Mouse (Mus musculus) limb, embryonic 13.5 days (tissue): ENCODE data around the gene Wipf3. TPM values are rescaled to one million over a fixed set of nuclear protein-coding genes. Genes with fewer than 3 reads are reported as not detected.

ENCODE experiments used
- ATAC-seq: fragments of 200-750 bp; cut with Nextera tagmentation; 2 replicates; pipeline ENCODE4 v1.8.0; 2017; ENCODE audit warnings: low read depth, moderate number of reproducible peaks, moderate TSS enrichment; ENCODE audit not compliant: low FRiP score
- H3K27ac ChIP-seq: fragments of 300-500 bp; sonication (generic); 2 replicates; pipeline ENCODE4 v1.5.1; 2015; ENCODE audit warnings: inconsistent platforms, mild to moderate bottlenecking, moderate library complexity
- H3K27me3 ChIP-seq: fragments of 300-500 bp; sonication (generic); 2 replicates; pipeline ENCODE4 v1.6.1; 2015; ENCODE audit warnings: mild to moderate bottlenecking, inconsistent platforms
- H3K36me3 ChIP-seq: fragments of 300-500 bp; sonication (generic); 2 replicates; pipeline ENCODE4 v1.6.1; 2015; ENCODE audit warnings: inconsistent platforms, mild to moderate bottlenecking, moderate library complexity
- H3K4me1 ChIP-seq: fragments of 300-500 bp; sonication (generic); 2 replicates; pipeline ENCODE4 v1.6.1; 2015; ENCODE audit warnings: inconsistent platforms
- H3K4me2 ChIP-seq: fragments of 300-500 bp; sonication (generic); replicated peaks from 2 replicates; pipeline ENCODE4 v1.6.1; 2015; ENCODE audit warnings: inconsistent platforms, mild to moderate bottlenecking, moderate library complexity
- H3K4me3 ChIP-seq: fragments of 300-500 bp; sonication (generic); 2 replicates; pipeline ENCODE4 v1.5.1; 2015; ENCODE audit warnings: moderate library complexity, mild to moderate bottlenecking, inconsistent platforms
- H3K9ac ChIP-seq: fragments of 300-500 bp; sonication (generic); 2 replicates; pipeline ENCODE4 v1.6.1; 2015; ENCODE audit warnings: mild to moderate bottlenecking, inconsistent platforms
- H3K9me3 ChIP-seq: fragments of 300-500 bp; sonication (generic); 2 replicates; pipeline ENCODE4 v1.6.1; 2016; ENCODE audit warnings: inconsistent platforms
- WGBS: fragments of 180-500 bp; shearing (Covaris S2); methylation state at CpG from one replicate; pipeline ENCODE4 v1.1.7; 2015; 5-methylcytosine and 5-hydroxymethylcytosine counted together
- polyA plus RNA-seq: library from polyadenylated mRNA; unstranded; fragments of >200 nt; fragmentation: Nextera tagmentation; extraction: Ambion mirVana; gene quantifications from 2 replicates; pipeline ENCODE4 v1.2.1, GENCODE M21; 2015

Wipf3 gene
- polyA plus RNA-seq, 1 experiment from 2014 or later: 2.1 TPM

GRCm38 (mm10) chr6:54404916-54405315 lies 24.5 kb upstream of the Wipf3 start:
- no peak overlapping the region for H3K27ac ChIP-seq
- 55% methylated on average over 2 of the region's 2 CpGs for WGBS
- no peaks in the 10 kb centered on the region for H3K36me3 ChIP-seq
- no peak for ATAC-seq
- 0 out of 2 replicates have a peak, but pooled peaks cover 3% of the 10 kb centered on the region for H3K27me3 ChIP-seq
- H3K9me3 ChIP-seq: no peaks in the 10 kb centered on the region
- H3K9ac ChIP-seq: no peak overlapping the region
- no peak overlapping the region for H3K4me3 ChIP-seq
- no peak overlapping the region for H3K4me2 ChIP-seq
- H3K4me1 ChIP-seq: 0 out of 2 replicates have a peak, but pooled peaks cover under 1% of the 10 kb centered on the region

- Histone ChIP-seq H3K27ac (no peak overlapping the region), H3K9ac (no peak overlapping the region), H3K27me3 (0 out of 2 replicates have a peak, but pooled peaks cover 3% of the 10 kb centered on the region), H3K4me1 (no peaks in the 10 kb centered on the region), H3K9me3 (no peaks in the 10 kb centered on the region), H3K4me3 (no peak overlapping the region), H3K36me3 (no peaks in the 10 kb centered on the region), H3K4me2 (no peak overlapping the region)
- no peak for ATAC-seq
- WGBS: 90% methylated on average over 5 of the region's 5 CpGs
These were observed 23.3 kb upstream of the Wipf3 start for GRCm38 (mm10) chr6:54406116-54406515.

DNA sequence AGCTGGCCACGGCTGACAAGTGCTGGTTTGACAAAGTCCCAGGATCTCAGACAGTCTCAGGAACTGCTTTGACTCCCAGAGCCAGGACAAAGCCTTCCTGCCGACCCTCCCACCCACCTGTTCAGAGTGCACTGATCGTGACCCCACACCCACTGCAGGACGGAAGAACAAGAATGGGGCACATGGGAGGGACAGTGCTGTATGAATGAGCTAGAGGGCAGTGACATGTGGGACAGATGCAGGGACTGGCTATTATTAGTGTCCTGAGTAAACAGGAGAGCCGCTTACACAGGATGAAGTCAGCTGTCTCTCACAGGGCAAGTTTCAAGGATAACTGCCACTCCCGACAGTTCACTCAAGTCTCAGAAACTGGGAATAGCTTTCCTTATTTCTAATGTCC lies 20.1 kb upstream of the Wipf3 start:
- Histone ChIP-seq H3K4me3 (no peak overlapping the region), H3K4me1 (no peaks in the 10 kb centered on the region), H3K36me3 (no peaks in the 10 kb centered on the region), H3K27ac (no peak overlapping the region), H3K9ac (no peak overlapping the region), H3K9me3 (no peaks in the 10 kb centered on the region), H3K27me3 (0 out of 2 replicates have a peak, but pooled peaks cover 3% of the 10 kb centered on the region), H3K4me2 (no peak overlapping the region)
- 56% methylated on average over 6 of the region's 6 CpGs for WGBS
- ATAC-seq: peak; percentile 69

DNA sequence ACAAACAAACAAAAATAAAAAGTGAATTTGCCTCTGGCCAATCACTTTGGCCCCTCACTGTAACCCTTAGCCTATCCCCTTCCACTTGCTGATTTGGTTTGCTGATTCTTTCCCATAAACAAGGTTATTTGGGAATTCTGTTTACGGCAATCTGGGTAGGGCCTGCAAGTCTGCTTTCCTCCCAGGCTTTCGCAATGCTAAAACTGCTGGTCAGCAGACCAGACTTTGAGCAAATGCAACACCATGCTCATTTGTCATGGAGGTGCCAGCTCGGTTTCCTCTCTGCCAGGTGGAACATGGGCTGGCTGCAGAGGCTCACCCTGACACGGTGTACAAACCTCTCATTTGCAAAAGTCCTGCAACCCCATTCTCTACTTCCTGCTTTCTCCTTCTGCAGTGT lies 19.0 kb upstream of the Wipf3 start:
- H3K9me3 ChIP-seq: no peaks in the 10 kb centered on the region
- no peak overlapping the region for H3K27ac ChIP-seq
- H3K27me3 ChIP-seq: 0 out of 2 replicates have a peak, but pooled peaks cover 3% of the 10 kb centered on the region
- H3K36me3 ChIP-seq: no peaks in the 10 kb centered on the region
- no peak overlapping the region for H3K4me3 ChIP-seq
- no peak overlapping the region for H3K4me2 ChIP-seq
- H3K9ac ChIP-seq: no peak overlapping the region
- WGBS: 63% methylated on average over 4 of the region's 4 CpGs
- ATAC-seq: no peak
- H3K4me1 ChIP-seq: no peaks in the 10 kb centered on the region

DNA sequence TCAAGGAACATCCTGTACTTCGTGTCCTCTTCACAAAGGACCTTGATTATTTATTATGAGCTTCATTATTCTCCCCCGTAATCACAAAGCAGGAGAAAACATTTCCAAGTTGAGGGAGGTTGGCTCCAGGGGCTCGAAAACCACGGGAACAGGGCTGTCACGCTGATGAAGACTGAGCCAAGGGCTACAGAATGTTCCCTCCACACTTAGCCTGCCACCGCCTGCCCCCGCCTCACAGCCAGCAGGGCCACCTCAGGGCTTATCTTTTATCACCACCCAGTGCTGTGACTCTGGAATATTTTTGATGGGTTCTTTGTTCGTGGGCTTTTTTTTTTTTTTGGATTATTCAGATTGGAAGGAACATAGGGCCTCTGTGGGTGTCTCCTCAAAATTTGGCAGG lies 17.8 kb upstream of the Wipf3 start:
- ATAC-seq: no peak
- H3K4me1 ChIP-seq: no peaks in the 10 kb centered on the region
- no peak overlapping the region for H3K4me3 ChIP-seq
- H3K27ac ChIP-seq: no peak overlapping the region
- H3K36me3 ChIP-seq: no peaks in the 10 kb centered on the region
- 0 out of 2 replicates have a peak, but pooled peaks cover 3% of the 10 kb centered on the region for H3K27me3 ChIP-seq
- no peak overlapping the region for H3K9ac ChIP-seq
- H3K4me2 ChIP-seq: no peak overlapping the region
- 78% methylated on average over 8 of the region's 8 CpGs for WGBS
- H3K9me3 ChIP-seq: no peaks in the 10 kb centered on the region

- H3K4me3 ChIP-seq: no peak overlapping the region
- H3K36me3 ChIP-seq: no peaks in the 10 kb centered on the region
- 86% methylated on average over 7 of the region's 7 CpGs for WGBS
- no peaks in the 10 kb centered on the region for H3K9me3 ChIP-seq
- no peak overlapping the region for H3K27ac ChIP-seq
- H3K9ac ChIP-seq: no peak overlapping the region
- H3K4me2 ChIP-seq: no peak overlapping the region
- no peaks in the 10 kb centered on the region for H3K4me1 ChIP-seq
- 0 out of 2 replicates have a peak, but pooled peaks cover 3% of the 10 kb centered on the region for H3K27me3 ChIP-seq
- no peak for ATAC-seq
These were observed 16.5 kb upstream of the Wipf3 start for GRCm38 (mm10) chr6:54412879-54413278.

GRCm38 (mm10) chr6:54425230-54425629 lies 4.2 kb upstream of the Wipf3 start:
- Histone ChIP-seq H3K36me3 (no peaks in the 10 kb centered on the region), H3K9ac (no peak overlapping the region), H3K4me2 (no peak overlapping the region), H3K27ac (no peak overlapping the region), H3K4me3 (no peak overlapping the region), H3K9me3 (no peaks in the 10 kb centered on the region), H3K4me1 (peaks cover 12% of the 10 kb centered on the region; the same call in 1 of the 2 replicates), H3K27me3 (peaks cover 40% of the 10 kb centered on the region)
- 74% methylated on average over 8 of the region's 8 CpGs for WGBS
- ATAC-seq: no peak

DNA sequence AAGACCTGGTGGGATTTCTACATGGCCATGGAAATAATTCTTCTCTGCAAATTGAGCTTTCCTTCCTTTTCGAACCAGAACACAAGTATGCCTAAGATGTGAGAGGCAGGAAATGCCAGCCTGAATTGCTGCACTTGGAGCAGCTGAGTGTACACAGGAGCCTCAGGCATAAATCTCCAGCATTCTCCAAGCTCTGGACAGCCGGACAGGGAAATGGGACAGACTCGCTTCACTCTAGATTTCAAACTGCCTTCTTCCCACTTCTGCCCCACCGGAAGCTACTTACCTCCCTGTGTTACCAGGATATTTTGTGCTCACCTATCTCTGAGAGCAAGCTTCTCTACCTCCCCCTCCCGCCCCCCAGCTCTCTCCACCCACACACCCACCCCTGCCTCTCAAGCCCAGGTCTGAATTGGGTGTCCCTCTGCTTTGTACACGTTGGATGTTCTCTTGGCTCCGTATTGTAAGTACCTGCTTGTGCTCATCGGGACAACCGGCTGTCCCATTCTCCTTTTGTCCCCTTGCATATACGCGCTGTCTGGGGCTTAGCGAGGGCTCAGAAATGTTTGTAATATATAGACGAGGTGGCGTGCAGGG lies 455 bp upstream of the Wipf3 start:
- WGBS: 6% methylated on average over 14 of the region's 14 CpGs
- peaks cover 21% of the 10 kb centered on the region; the same call in 1 of the 2 replicates for H3K4me1 ChIP-seq
- peak overlapping the region; percentile 67 for H3K9ac ChIP-seq
- no peak overlapping the region for H3K27ac ChIP-seq
- peak overlapping the region; percentile 96 for H3K4me2 ChIP-seq
- no peaks in the 10 kb centered on the region for H3K36me3 ChIP-seq
- H3K27me3 ChIP-seq: peaks cover 56% of the 10 kb centered on the region
- ATAC-seq: 0 out of 2 replicates have a peak, but pooled peaks have one; percentile 17
- H3K9me3 ChIP-seq: no peaks in the 10 kb centered on the region
- H3K4me3 ChIP-seq: peak overlapping the region; percentile 58

- Histone ChIP-seq H3K4me2 (peak overlapping the region; percentile 96), H3K27me3 (peaks cover 56% of the 10 kb centered on the region)
- ATAC-seq: peak; percentile 13; the same call in 1 of the 2 replicates
These were observed 818 bp downstream of the Wipf3 start for GRCm38 (mm10) chr6:54430221-54430620.

DNA sequence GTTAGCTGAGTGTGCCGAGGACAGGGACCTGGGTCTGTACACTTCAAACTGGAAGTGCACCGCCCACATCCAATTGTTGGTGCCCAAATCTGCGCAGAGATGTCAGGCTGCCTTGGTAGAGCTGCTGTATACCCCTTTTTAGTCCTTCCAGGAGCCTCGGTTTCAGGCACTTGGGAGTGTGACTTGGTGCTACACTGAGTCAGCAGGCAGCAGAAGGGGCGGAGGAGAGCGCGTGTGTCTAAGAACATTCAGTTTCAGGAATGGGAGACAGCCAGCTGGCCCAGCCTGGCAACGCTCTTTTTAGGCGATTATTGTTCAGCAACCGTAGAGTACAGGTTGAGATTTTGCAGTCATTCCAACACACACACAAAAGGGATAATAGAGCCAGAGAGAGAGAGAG lies 2.4 kb downstream of the Wipf3 start:
- Histone ChIP-seq H3K9ac (no peak overlapping the region), H3K4me3 (no peak overlapping the region), H3K4me1 (peaks cover 37% of the 10 kb centered on the region), H3K27me3 (peaks cover 47% of the 10 kb centered on the region), H3K27ac (no peak overlapping the region), H3K4me2 (no peak overlapping the region), H3K36me3 (no peaks in the 10 kb centered on the region), H3K9me3 (no peaks in the 10 kb centered on the region)
- WGBS: 82% methylated on average over 10 of the region's 10 CpGs
- ATAC-seq: no peak

More at GRCm38 (mm10) chr6:54430221-54430620, 818 bp downstream of the Wipf3 start:
- WGBS: 40% methylated on average over 7 of the region's 7 CpGs
- Histone ChIP-seq H3K4me1 (peaks cover 26% of the 10 kb centered on the region), H3K27ac (no peak overlapping the region), H3K4me3 (peak overlapping the region; percentile 58), H3K9me3 (no peaks in the 10 kb centered on the region), H3K36me3 (no peaks in the 10 kb centered on the region), H3K9ac (peak overlapping the region; percentile 67; the same call in 1 of the 2 replicates)

DNA sequence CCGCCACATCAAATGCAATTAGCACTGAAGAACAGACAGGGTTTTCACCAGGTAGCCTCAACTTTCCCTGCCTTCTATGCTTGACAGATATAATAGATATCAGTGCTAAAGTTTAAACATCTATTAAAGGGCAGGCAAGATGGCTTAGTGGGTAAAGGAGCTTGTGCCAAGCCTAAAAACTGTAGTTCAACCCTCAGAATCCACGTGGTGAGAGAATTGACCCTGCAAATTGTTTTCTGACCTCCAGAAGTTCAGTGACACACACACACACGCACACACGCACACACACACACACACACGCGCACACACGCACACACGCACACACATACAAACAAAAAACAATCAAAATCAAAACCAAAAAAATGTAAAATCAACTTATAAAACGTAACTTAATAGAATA lies 2.8 kb downstream of the Wipf3 start:
- WGBS: 88% methylated on average over 9 of the region's 9 CpGs
- Histone ChIP-seq H3K27me3 (peaks cover 43% of the 10 kb centered on the region), H3K9me3 (no peaks in the 10 kb centered on the region), H3K27ac (no peak overlapping the region), H3K36me3 (no peaks in the 10 kb centered on the region), H3K4me1 (peaks cover 37% of the 10 kb centered on the region), H3K9ac (no peak overlapping the region), H3K4me2 (no peak overlapping the region), H3K4me3 (no peak overlapping the region)
- ATAC-seq: no peak

DNA sequence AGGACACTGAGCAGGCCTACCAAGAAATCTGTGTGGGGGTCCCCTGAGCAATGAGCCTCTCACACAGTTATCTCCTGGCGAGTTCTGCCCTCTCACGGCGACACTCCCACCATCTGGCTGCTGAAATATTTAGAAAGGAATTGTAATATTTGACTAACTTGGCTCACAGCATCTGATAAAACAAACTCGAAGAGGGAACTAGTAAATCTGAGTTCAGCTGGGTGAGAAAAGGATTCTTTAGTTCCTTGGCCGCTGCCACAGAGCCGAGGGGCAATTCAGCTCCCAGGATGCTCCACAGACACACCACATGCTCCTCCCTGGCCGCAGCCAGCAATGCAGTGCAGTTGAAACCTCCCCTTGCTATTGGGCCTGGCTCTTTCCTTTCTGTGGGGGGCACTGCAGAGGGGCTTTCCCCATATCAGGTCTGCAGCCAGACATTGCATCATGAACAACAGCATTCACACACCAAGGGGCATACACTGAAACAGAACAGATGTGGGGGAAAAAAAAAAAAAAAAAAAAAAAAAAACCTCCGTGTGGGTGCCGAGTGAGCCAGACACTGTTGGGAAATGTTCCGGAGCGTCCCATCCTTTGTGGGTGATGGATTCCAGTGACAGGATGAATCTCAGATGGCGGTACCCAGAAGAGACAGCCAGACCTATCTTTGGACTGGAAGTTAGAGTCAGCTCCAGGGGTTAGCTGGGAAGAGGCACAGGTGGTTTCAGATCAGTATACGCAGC lies 3.6 kb downstream of the Wipf3 start:
- Histone ChIP-seq H3K4me3 (no peak overlapping the region), H3K36me3 (no peaks in the 10 kb centered on the region), H3K27me3 (peaks cover 38% of the 10 kb centered on the region), H3K9me3 (no peaks in the 10 kb centered on the region), H3K27ac (no peak overlapping the region), H3K4me2 (no peak overlapping the region), H3K9ac (no peak overlapping the region), H3K4me1 (peaks cover 37% of the 10 kb centered on the region)
- WGBS: 67% methylated on average over 13 of the region's 13 CpGs
- no peak for ATAC-seq
